Mouse (Mus musculus): ENCODE results near the gene Cog4. TPM values are rescaled to one million over a fixed set of nuclear protein-coding genes. Genes with fewer than 3 reads are reported as not detected.
"Not testable (repeated sequence)": the region's sequence is repeated elsewhere in the genome, so short reads cannot be mapped to it uniquely, and the experiment has no call there.

Gene Cog4
- total RNA-seq, 1 experiment from 2014 or later = 31.6 TPM

GRCm38 (mm10) chr8:110820257-110820656 lies 26.1 kb upstream of the Cog4 start:
- ATAC-seq (replicated peaks; ENCODE audit: insufficient number of reproducible peaks, low FRiP score, low TSS enrichment, poor library complexity, severe bottlenecking) = no peak

GRCm38 (mm10) chr8:110821960-110822359 lies 24.4 kb upstream of the Cog4 start:
- ATAC-seq (replicated peaks; ENCODE audit: insufficient number of reproducible peaks, low FRiP score, low TSS enrichment, poor library complexity, severe bottlenecking) = no peak

- ATAC-seq (replicated peaks; ENCODE audit: insufficient number of reproducible peaks, low FRiP score, low TSS enrichment, poor library complexity, severe bottlenecking) = no peak
These were observed 21.5 kb upstream of the Cog4 start for GRCm38 (mm10) chr8:110824861-110825260.

- no peak for ATAC-seq (replicated peaks; ENCODE audit: insufficient number of reproducible peaks, low FRiP score, low TSS enrichment, poor library complexity, severe bottlenecking)
These were observed 17.9 kb upstream of the Cog4 start for GRCm38 (mm10) chr8:110828511-110828910.

- no peak for ATAC-seq (replicated peaks; ENCODE audit: insufficient number of reproducible peaks, low FRiP score, low TSS enrichment, poor library complexity, severe bottlenecking)
These were observed 14.4 kb upstream of the Cog4 start for GRCm38 (mm10) chr8:110831956-110832355.

GRCm38 (mm10) chr8:110842012-110842574 lies 4.3 kb upstream of the Cog4 start:
- no peak for ATAC-seq (replicated peaks; ENCODE audit: insufficient number of reproducible peaks, low FRiP score, low TSS enrichment, poor library complexity, severe bottlenecking)

GRCm38 (mm10) chr8:110843207-110843606 lies 3.2 kb upstream of the Cog4 start:
- no peak for ATAC-seq (replicated peaks; ENCODE audit: insufficient number of reproducible peaks, low FRiP score, low TSS enrichment, poor library complexity, severe bottlenecking)

GRCm38 (mm10) chr8:110844941-110845340 lies 1.5 kb upstream of the Cog4 start:
- ATAC-seq (replicated peaks; ENCODE audit: insufficient number of reproducible peaks, low FRiP score, low TSS enrichment, poor library complexity, severe bottlenecking) = no peak

- ATAC-seq (replicated peaks; ENCODE audit: insufficient number of reproducible peaks, low FRiP score, low TSS enrichment, poor library complexity, severe bottlenecking) = no peak
These were observed 487 bp upstream of the Cog4 start for GRCm38 (mm10) chr8:110845821-110846404.

- no peak for ATAC-seq (replicated peaks; ENCODE audit: insufficient number of reproducible peaks, low FRiP score, low TSS enrichment, poor library complexity, severe bottlenecking)
These were observed 760 bp downstream of the Cog4 start for GRCm38 (mm10) chr8:110847171-110847549.

- ATAC-seq (replicated peaks; ENCODE audit: insufficient number of reproducible peaks, low FRiP score, low TSS enrichment, poor library complexity, severe bottlenecking) = no peak
These were observed 1.5 kb downstream of the Cog4 start for GRCm38 (mm10) chr8:110847645-110848495.

GRCm38 (mm10) chr8:110851186-110851585 lies 4.8 kb downstream of the Cog4 start:
- no peak for ATAC-seq (replicated peaks; ENCODE audit: insufficient number of reproducible peaks, low FRiP score, low TSS enrichment, poor library complexity, severe bottlenecking)

GRCm38 (mm10) chr8:110856073-110856472 lies 9.7 kb downstream of the Cog4 start:
- not testable (repeated sequence) for ATAC-seq (replicated peaks; ENCODE audit: insufficient number of reproducible peaks, low FRiP score, low TSS enrichment, poor library complexity, severe bottlenecking)

- ATAC-seq (replicated peaks; ENCODE audit: insufficient number of reproducible peaks, low FRiP score, low TSS enrichment, poor library complexity, severe bottlenecking) = no peak
These were observed 10.5 kb downstream of the Cog4 start for GRCm38 (mm10) chr8:110856760-110857461.

GRCm38 (mm10) chr8:110859651-110860501 lies 13.5 kb downstream of the Cog4 start:
- no peak for ATAC-seq (replicated peaks; ENCODE audit: insufficient number of reproducible peaks, low FRiP score, low TSS enrichment, poor library complexity, severe bottlenecking)

GRCm38 (mm10) chr8:110861347-110862025 lies 15.1 kb downstream of the Cog4 start:
- not testable (repeated sequence) for ATAC-seq (replicated peaks; ENCODE audit: insufficient number of reproducible peaks, low FRiP score, low TSS enrichment, poor library complexity, severe bottlenecking)

GRCm38 (mm10) chr8:110870501-110870900 lies 24.1 kb downstream of the Cog4 start:
- no peak for ATAC-seq (replicated peaks; ENCODE audit: insufficient number of reproducible peaks, low FRiP score, low TSS enrichment, poor library complexity, severe bottlenecking)

GRCm38 (mm10) chr8:110877862-110878261 lies 31.5 kb downstream of the Cog4 start:
- no peak for ATAC-seq (replicated peaks; ENCODE audit: insufficient number of reproducible peaks, low FRiP score, low TSS enrichment, poor library complexity, severe bottlenecking)
